Mouse (Mus musculus) megakaryocyte, embryonic 14.5 days (primary cell): Measurements from ENCODE around the gene Ifih1. TPM values are rescaled to one million over a fixed set of nuclear protein-coding genes. Genes with fewer than 3 reads are reported as not detected.

Experiments
- H3K27me3 ChIP-seq: replicated peaks from 2 replicates; pipeline ENCODE3; 2012; ENCODE audit warnings: inconsistent platforms
- H3K36me3 ChIP-seq: replicated peaks from 2 replicates; pipeline ENCODE3; 2012; ENCODE audit warnings: low read length, inconsistent platforms, mixed read lengths
- H3K4me1 ChIP-seq: 2 replicates; pipeline ENCODE4 v1.6.1; 2012; ENCODE audit warnings: inconsistent platforms
- H3K4me3 ChIP-seq: replicated peaks from 2 replicates; pipeline ENCODE3; 2012; ENCODE audit warnings: moderate library complexity, mild to moderate bottlenecking, inconsistent platforms
- H3K9me3 ChIP-seq: 2 replicates; pipeline ENCODE4 v1.6.1; 2012; ENCODE audit warnings: inconsistent platforms
- FLI1 ChIP-seq: IDR thresholded peaks from 2 replicates; pipeline ENCODE4 v1.6.1; 2012; ENCODE audit warnings: low read length, inconsistent platforms, mixed read lengths
- GATA1 ChIP-seq: IDR thresholded peaks from 3 replicates; pipeline ENCODE4 v1.6.1; 2012; ENCODE audit warnings: mixed read lengths, low read length, inconsistent platforms, borderline replicate concordance
- polyA plus RNA-seq: library from polyadenylated mRNA; stranded (reverse); fragments of >175 nt; gene quantifications from 2 replicates; pipeline ENCODE4 v1.2.3, GENCODE M21; 2012; ENCODE audit warnings: low replicate concordance; ENCODE audit not compliant: insufficient read depth

Ifih1 gene
- polyA plus RNA-seq, 1 experiment, result 2.1 TPM

GRCm38 (mm10) chr2:62564687-62565086 is 81.4 kb downstream of the Ifih1 start:
- no peak overlapping the region for H3K4me3 ChIP-seq
- H3K9me3 ChIP-seq, result no peaks in the 10 kb centered on the region
- H3K36me3 ChIP-seq, result no peaks in the 10 kb centered on the region
- TF ChIP-seq FLI1 (no peak), GATA1 (no peak)
- no peaks in the 10 kb centered on the region for H3K27me3 ChIP-seq
- peaks cover 14% of the 10 kb centered on the region; the same call in 1 of the 2 replicates for H3K4me1 ChIP-seq

- Histone ChIP-seq H3K9me3 (no peaks in the 10 kb centered on the region), H3K36me3 (no peaks in the 10 kb centered on the region), H3K4me1 (peaks cover 14% of the 10 kb centered on the region; the same call in 1 of the 2 replicates), H3K4me3 (no peak overlapping the region), H3K27me3 (no peaks in the 10 kb centered on the region)
- TF ChIP-seq GATA1 (no peak), FLI1 (no peak)
These were observed 83.2 kb downstream of the Ifih1 start for GRCm38 (mm10) chr2:62562661-62563485.

- H3K4me3 ChIP-seq, result no peak overlapping the region
These were observed 88.6 kb downstream of the Ifih1 start for GRCm38 (mm10) chr2:62557417-62557816.

GRCm38 (mm10) chr2:62556349-62556748 is 89.7 kb downstream of the Ifih1 start:
- no peak for TF ChIP-seq GATA1
- TF ChIP-seq FLI1, result no peak
- Histone ChIP-seq H3K36me3 (no peaks in the 10 kb centered on the region), H3K9me3 (peaks cover 4% of the 10 kb centered on the region), H3K4me1 (no peaks in the 10 kb centered on the region; the same call in 1 of the 2 replicates), H3K27me3 (no peaks in the 10 kb centered on the region), H3K4me3 (no peak overlapping the region)

More at GRCm38 (mm10) chr2:62557417-62557816, 88.6 kb downstream of the Ifih1 start:
- no peak for TF ChIP-seq FLI1
- TF ChIP-seq GATA1, result no peak
- Histone ChIP-seq H3K27me3 (no peaks in the 10 kb centered on the region), H3K4me1 (no peaks in the 10 kb centered on the region; the same call in 1 of the 2 replicates), H3K36me3 (no peaks in the 10 kb centered on the region), H3K9me3 (peaks cover 4% of the 10 kb centered on the region)

GRCm38 (mm10) chr2:62549659-62550058 is 96.4 kb downstream of the Ifih1 start:
- no peaks in the 10 kb centered on the region for H3K36me3 ChIP-seq
- no peaks in the 10 kb centered on the region for H3K9me3 ChIP-seq
- H3K4me1 ChIP-seq, result no peaks in the 10 kb centered on the region
- H3K4me3 ChIP-seq, result no peak overlapping the region
- TF ChIP-seq FLI1, result no peak
- H3K27me3 ChIP-seq, result no peaks in the 10 kb centered on the region

GRCm38 (mm10) chr2:62549131-62549530 is 96.9 kb downstream of the Ifih1 start:
- H3K27me3 ChIP-seq, result no peaks in the 10 kb centered on the region
- TF ChIP-seq GATA1 (no peak), FLI1 (no peak)
- H3K36me3 ChIP-seq, result no peaks in the 10 kb centered on the region
- H3K9me3 ChIP-seq, result no peaks in the 10 kb centered on the region
- no peak overlapping the region for H3K4me3 ChIP-seq
- H3K4me1 ChIP-seq, result no peaks in the 10 kb centered on the region

- no peaks in the 10 kb centered on the region for H3K9me3 ChIP-seq
- no peaks in the 10 kb centered on the region for H3K27me3 ChIP-seq
- no peaks in the 10 kb centered on the region for H3K36me3 ChIP-seq
- no peaks in the 10 kb centered on the region for H3K4me1 ChIP-seq
- TF ChIP-seq GATA1 (no peak), FLI1 (no peak)
- H3K4me3 ChIP-seq, result no peak overlapping the region
These were observed 98.0 kb downstream of the Ifih1 start for GRCm38 (mm10) chr2:62548104-62548503.

Other genes with a start within 250 kb of the Ifih1 start
- gene Dpp4, start 234.0 kb downstream of the Ifih1 start, polyA plus RNA-seq, result not detected in 2 replicates
- not detected in 2 replicates for gene Gcg, start 162.6 kb downstream of the Ifih1 start, polyA plus RNA-seq
- gene Fap, start 72.2 kb downstream of the Ifih1 start, polyA plus RNA-seq, result not detected in 2 replicates
- 0.04 TPM in 1 of 2 replicates, not detected in the other for gene Gca, start 18.0 kb upstream of the Ifih1 start, polyA plus RNA-seq